Mouse (Mus musculus) limb, embryonic 14.5 days (tissue): ENCODE measurements around the gene Fxyd2. TPM values are rescaled to one million over a fixed set of nuclear protein-coding genes. Genes with fewer than 3 reads are reported as not detected.

Experiments used
- ATAC-seq: fragments of 200-750 bp; cut with Nextera tagmentation; 2 replicates; pipeline ENCODE4 v1.8.0; 2017; ENCODE audit warnings: low read depth, moderate number of reproducible peaks, moderate TSS enrichment; ENCODE audit not compliant: low FRiP score
- DNase-seq: peaks from one replicate; pipeline ENCODE4 v3.0.0-alpha.2; 2015; ENCODE audit warnings: low spot score
- H3K27ac ChIP-seq: fragments of 300-500 bp; sonication (generic); replicated peaks from 2 replicates; pipeline ENCODE4 v1.5.1; 2014; ENCODE audit warnings: low read depth, mild to moderate bottlenecking, low read length, moderate library complexity, mixed read lengths
- H3K27me3 ChIP-seq: fragments of 300-500 bp; sonication (generic); 2 replicates; pipeline ENCODE4 v1.6.1; 2014; ENCODE audit warnings: low read length, mixed read lengths; ENCODE audit not compliant: control insufficient read depth, insufficient read depth
- H3K36me3 ChIP-seq: fragments of 300-500 bp; sonication (generic); 2 replicates; pipeline ENCODE4 v1.6.1; 2014; ENCODE audit warnings: mild to moderate bottlenecking, low read length, moderate library complexity, mixed read lengths; ENCODE audit not compliant: control insufficient read depth, insufficient read depth
- H3K4me1 ChIP-seq: fragments of 300-500 bp; sonication (generic); 2 replicates; pipeline ENCODE4 v1.6.1; 2014; ENCODE audit warnings: antibody characterized with exemption, low read length, mixed read lengths; ENCODE audit not compliant: control insufficient read depth, insufficient read depth
- H3K4me2 ChIP-seq: fragments of 300-500 bp; sonication (generic); replicated peaks from 2 replicates; pipeline ENCODE4 v1.6.1; 2014; ENCODE audit warnings: low read depth, mild to moderate bottlenecking, low read length, moderate library complexity; ENCODE audit not compliant: severe bottlenecking
- H3K4me3 ChIP-seq: fragments of 300-500 bp; sonication (generic); replicated peaks from 2 replicates; pipeline ENCODE4 v1.5.1; 2014; ENCODE audit warnings: low read length
- H3K9ac ChIP-seq: fragments of 300-500 bp; sonication (generic); 2 replicates; pipeline ENCODE4 v1.6.1; 2014; ENCODE audit warnings: mild to moderate bottlenecking, low read depth, low read length, moderate library complexity; ENCODE audit not compliant: severe bottlenecking
- H3K9me3 ChIP-seq: fragments of 300-500 bp; sonication (generic); 2 replicates; pipeline ENCODE4 v1.6.1; 2016; ENCODE audit warnings: low read length; ENCODE audit not compliant: control insufficient read depth
- POLR2A ChIP-seq: fragments of 200-500 bp; IDR thresholded peaks from 2 replicates; pipeline ENCODE4 v1.8.0; 2012; ENCODE audit warnings: inconsistent platforms, mild to moderate bottlenecking, moderate library complexity, borderline replicate concordance; ENCODE audit not compliant: insufficient read depth, insufficient read length; ENCODE audit errors: extremely low read depth
- WGBS: fragments of 180-500 bp; shearing (Covaris S2); extraction: QIAGEN DNeasy Blood & Tissue Kit; methylation state at CpG from one replicate; pipeline ENCODE4 v1.1.7; 2014; 5-methylcytosine and 5-hydroxymethylcytosine counted together
- polyA plus RNA-seq, 2 experiments: library from polyadenylated mRNA; depleted of rRNA in 1 of 2; stranded (reverse) in 1 of 2; unstranded in 1 of 2; fragments of >200 nt; fragmentation: Nextera tagmentation in 1 of 2; extraction: Ambion mirVana in 1 of 2; gene quantifications; 2 replicates each; pipeline versions ENCODE4 v1.2.1 to v1.2.3; 2012 to 2014

Fxyd2 gene
- polyA plus RNA-seq, 2 experiments, result 6.1 to 8.5 TPM

DNA sequence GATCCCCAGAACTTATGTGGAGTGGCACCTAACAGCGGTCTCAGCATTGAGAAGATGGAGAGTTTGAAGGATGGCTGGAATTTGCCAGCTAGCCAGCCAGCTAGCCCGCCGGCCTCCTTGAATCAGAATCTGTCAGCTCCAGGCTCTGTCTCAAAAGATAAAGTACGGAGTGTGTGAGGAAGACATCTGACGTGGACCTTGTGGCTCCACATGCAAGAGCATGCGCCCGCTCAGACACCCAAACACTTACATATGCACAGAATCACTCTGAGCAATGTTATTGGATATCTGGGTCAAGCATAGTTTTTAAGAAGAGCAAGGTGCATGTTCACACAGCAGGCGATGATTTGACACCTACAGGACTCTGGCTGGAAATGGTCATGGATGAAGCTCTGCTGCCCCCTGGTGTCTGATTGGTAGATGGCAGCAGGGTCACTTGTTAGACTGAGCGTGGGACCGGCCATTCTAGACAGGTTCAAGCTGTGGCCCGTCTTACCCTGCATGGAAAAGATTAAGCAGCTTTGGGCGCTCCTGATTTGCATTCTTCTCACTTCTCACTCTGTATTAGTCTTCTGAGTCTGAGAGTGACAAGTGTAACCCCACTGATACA, 11.0 kb upstream of the Fxyd2 start:
- Histone ChIP-seq H3K4me3 (no peak overlapping the region), H3K4me2 (no peak overlapping the region), H3K36me3 (peaks cover 12% of the 10 kb centered on the region), H3K4me1 (no peaks in the 10 kb centered on the region), H3K9me3 (no peaks in the 10 kb centered on the region), H3K27me3 (no peaks in the 10 kb centered on the region), H3K27ac (no peak overlapping the region), H3K9ac (no peak overlapping the region)
- 46% methylated on average over 12 of the region's 12 CpGs for WGBS
- peak; percentile 86 for DNase-seq
- peak; percentile 80 for ATAC-seq
- TF ChIP-seq POLR2A, result no peak

DNA sequence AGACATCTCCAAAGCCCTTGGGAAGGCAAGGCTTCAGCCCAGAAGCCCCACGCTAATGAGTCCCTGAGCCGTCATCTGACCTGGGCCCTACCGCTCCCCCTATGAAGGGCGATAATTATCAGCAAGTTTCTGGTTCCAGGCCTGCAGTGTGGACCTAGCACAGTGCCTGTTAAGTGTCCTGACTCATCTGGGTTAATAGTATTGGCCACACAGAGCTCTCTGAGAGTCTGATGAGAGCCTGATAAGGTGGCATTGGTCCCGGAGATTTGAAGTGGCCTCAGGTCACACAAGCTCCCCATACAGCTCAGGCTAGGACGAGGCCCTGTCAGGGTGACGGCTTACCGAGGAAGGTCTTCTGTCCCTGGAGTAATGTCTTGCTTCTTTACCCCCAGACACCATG, 9.9 kb upstream of the Fxyd2 start:
- Histone ChIP-seq H3K4me3 (no peak overlapping the region), H3K9me3 (no peaks in the 10 kb centered on the region), H3K9ac (no peak overlapping the region), H3K36me3 (peaks cover 19% of the 10 kb centered on the region), H3K27me3 (no peaks in the 10 kb centered on the region), H3K4me2 (no peak overlapping the region), H3K27ac (no peak overlapping the region), H3K4me1 (no peaks in the 10 kb centered on the region)
- ATAC-seq (no peak), DNase-seq (no peak)
- TF ChIP-seq POLR2A, result no peak
- WGBS, result 86% methylated on average over 8 of the region's 8 CpGs

DNA sequence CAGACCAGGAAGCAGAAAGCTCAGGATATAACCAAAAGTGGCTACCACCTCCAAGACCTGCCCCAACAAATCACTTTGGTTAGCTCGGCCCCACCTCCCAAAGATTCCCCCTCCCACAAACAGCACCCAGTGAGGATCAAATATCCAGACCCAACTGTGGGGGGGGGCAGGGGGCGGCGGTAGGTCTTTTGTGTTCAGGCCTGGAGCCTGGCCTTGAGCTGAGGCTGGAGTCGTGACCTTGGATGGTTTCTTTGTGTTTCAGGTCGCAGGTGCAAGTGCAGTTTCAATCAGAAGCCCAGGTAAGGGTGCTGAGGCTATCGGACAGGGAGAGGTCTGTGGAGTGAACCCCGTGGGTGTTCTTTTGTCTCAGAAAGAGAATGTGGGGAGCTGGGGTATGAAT, 8.2 kb upstream of the Fxyd2 start:
- H3K4me2 ChIP-seq, result no peak overlapping the region
- no peaks in the 10 kb centered on the region for H3K9me3 ChIP-seq
- H3K27me3 ChIP-seq, result no peaks in the 10 kb centered on the region
- DNase-seq, result no peak
- H3K9ac ChIP-seq, result no peak overlapping the region
- no peak for TF ChIP-seq POLR2A
- peaks cover 29% of the 10 kb centered on the region for H3K36me3 ChIP-seq
- 82% methylated on average over 7 of the region's 7 CpGs for WGBS
- H3K4me3 ChIP-seq, result no peak overlapping the region
- no peak for ATAC-seq
- H3K27ac ChIP-seq, result no peak overlapping the region
- no peaks in the 10 kb centered on the region for H3K4me1 ChIP-seq

DNA sequence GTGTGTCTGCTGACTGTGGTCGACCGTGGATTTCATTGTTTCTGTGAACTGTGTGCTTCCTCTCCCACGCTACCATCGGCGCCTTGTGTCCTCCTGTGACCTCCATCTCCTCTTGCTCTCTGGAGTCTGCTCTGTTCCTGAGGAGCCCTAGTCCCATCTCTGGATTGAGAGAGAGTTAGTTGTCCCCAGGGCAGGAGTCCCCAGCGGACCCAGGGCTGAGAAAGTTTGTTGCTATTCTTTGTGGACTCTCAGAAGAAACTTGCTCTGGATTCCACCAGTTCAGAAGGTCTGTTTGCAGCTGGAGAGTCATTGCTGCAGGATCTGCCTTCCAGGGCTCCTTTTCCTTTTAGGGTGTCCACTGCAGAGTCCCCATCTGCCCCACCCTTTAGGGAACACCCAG, 4.3 kb upstream of the Fxyd2 start:
- H3K27me3 ChIP-seq, result no peaks in the 10 kb centered on the region
- H3K4me2 ChIP-seq, result no peak overlapping the region
- no peak overlapping the region for H3K9ac ChIP-seq
- no peaks in the 10 kb centered on the region for H3K4me1 ChIP-seq
- WGBS, result 95% methylated on average over 6 of the region's 6 CpGs
- ATAC-seq (no peak), DNase-seq (no peak)
- no peak overlapping the region for H3K27ac ChIP-seq
- no peaks in the 10 kb centered on the region for H3K9me3 ChIP-seq
- TF ChIP-seq POLR2A, result no peak
- H3K36me3 ChIP-seq, result peaks cover 29% of the 10 kb centered on the region
- H3K4me3 ChIP-seq, result no peak overlapping the region

GRCm38 (mm10) chr9:45395796-45396195, 3.7 kb upstream of the Fxyd2 start:
- no peaks in the 10 kb centered on the region for H3K4me1 ChIP-seq
- no peak overlapping the region for H3K27ac ChIP-seq
- no peak for TF ChIP-seq POLR2A
- ATAC-seq (no peak), DNase-seq (no peak)
- no peak overlapping the region for H3K9ac ChIP-seq
- H3K36me3 ChIP-seq, result peaks cover 29% of the 10 kb centered on the region
- no peak overlapping the region for H3K4me3 ChIP-seq
- no peak overlapping the region for H3K4me2 ChIP-seq
- 75% methylated on average over 3 of the region's 3 CpGs for WGBS
- no peaks in the 10 kb centered on the region for H3K9me3 ChIP-seq
- no peaks in the 10 kb centered on the region for H3K27me3 ChIP-seq

GRCm38 (mm10) chr9:45398336-45398735, 1.1 kb upstream of the Fxyd2 start:
- no peaks in the 10 kb centered on the region for H3K27me3 ChIP-seq
- no peak overlapping the region for H3K27ac ChIP-seq
- TF ChIP-seq POLR2A, result no peak
- no peaks in the 10 kb centered on the region for H3K4me1 ChIP-seq
- H3K9ac ChIP-seq, result no peak overlapping the region
- H3K36me3 ChIP-seq, result peaks cover 19% of the 10 kb centered on the region; the same call in 1 of the 2 replicates
- WGBS, result 35% methylated on average over 1 of the region's 1 CpGs
- no peak overlapping the region for H3K4me2 ChIP-seq
- no peak for ATAC-seq
- DNase-seq, result no peak
- no peak overlapping the region for H3K4me3 ChIP-seq
- no peaks in the 10 kb centered on the region for H3K9me3 ChIP-seq
